In the genomic region with DNA sequence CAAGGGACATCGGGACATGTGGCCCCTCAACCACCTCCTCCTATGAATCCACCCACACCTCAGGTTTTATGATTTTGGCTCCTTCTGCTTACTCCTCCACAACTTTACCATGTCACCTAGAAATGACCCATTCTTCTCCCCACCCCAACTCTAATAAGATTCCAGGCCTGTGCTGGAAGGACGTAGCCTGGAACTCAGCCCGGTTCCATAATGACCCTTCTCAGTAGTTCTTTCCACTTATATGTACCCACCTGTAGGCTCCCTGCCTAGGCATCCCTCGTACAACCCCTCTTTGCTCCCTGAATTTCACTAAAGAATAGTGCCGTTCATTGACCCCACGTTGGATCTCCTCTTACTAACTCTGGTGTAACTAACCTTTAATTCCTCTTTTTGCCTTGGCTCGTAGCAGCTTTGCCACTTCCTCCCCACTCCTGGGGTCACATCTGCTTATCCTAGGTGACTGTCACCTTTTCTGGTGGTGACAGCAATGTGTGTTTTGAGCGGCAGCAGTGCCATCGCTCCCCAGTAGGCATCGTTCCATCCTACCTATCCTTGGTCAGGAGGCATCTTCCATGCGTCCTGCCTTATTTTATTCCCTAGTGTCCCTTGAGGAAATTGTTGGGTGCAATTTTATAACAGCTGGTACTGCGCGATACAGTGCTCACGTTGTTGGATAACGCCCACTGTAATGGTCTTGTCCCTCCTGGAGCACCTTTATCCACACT, we compare ENCODE assay signal across 7 mouse cellular contexts. TPM values are rescaled to one million over a fixed set of nuclear protein-coding genes. Genes with fewer than 3 reads are reported as not detected.
DNase-seq lines count a peak whose midpoint lies in the region; ATAC-seq and TF ChIP-seq lines count a peak whose summit lies in the region.

No protein-coding gene starts in this region.

- H3K9ac ChIP-seq in forebrain, embryonic 12.5 days, result peak overlapping the region; percentile 99

- H3K9me3 ChIP-seq in forebrain, embryonic 12.5 days, result no peaks in the 10 kb centered on the region
- H3K9me3 ChIP-seq in limb, embryonic 10.5 days (replicated peaks), result no peaks in the 10 kb centered on the region

- 57% methylated on average over 15 of the region's 15 CpGs for WGBS in forebrain, embryonic 12.5 days
- 55% methylated on average over 15 of the region's 15 CpGs for WGBS in limb, embryonic 10.5 days

- H3K4me2 ChIP-seq in forebrain, embryonic 12.5 days, result peak overlapping the region; percentile 90

- TF ChIP-seq CTCF in testis, adult 2 months (IDR thresholded peaks at IDR 0.05; ENCODE audit: control insufficient read depth, insufficient read depth, insufficient replicate concordance, low read depth, low read length), result no peak

- no peaks in the 10 kb centered on the region for H3K27me3 ChIP-seq in testis, adult 2 months (ENCODE audit: control insufficient read depth, insufficient read depth, low read length)
- H3K27me3 ChIP-seq in forebrain, embryonic 12.5 days, result no peaks in the 10 kb centered on the region
- no peaks in the 10 kb centered on the region for H3K27me3 ChIP-seq in limb, embryonic 10.5 days (ENCODE audit: low read depth, poor library complexity, severe bottlenecking)

- DNase-seq in testis, postnatal 14 days (ENCODE audit: low spot score), result no peak
- DNase-seq in limb, embryonic 10.5 days (ENCODE audit: low spot score), result no peak
- DNase-seq in naive thymus-derived CD4-positive, alpha-beta T cell, adult 2 months (ENCODE audit: low read depth), result peak; percentile 49
- no peak for DNase-seq in ovary, postnatal 14 days (ENCODE audit: low spot score)
- DNase-seq in frontal cortex, postnatal 10 days (ENCODE audit: low spot score in 2 of 2), result no peak

- no peak for TF ChIP-seq POLR2A in testis, adult 2 months (IDR thresholded peaks at IDR 0.05; ENCODE audit: control insufficient read depth, low read depth, low read length)

- peaks cover 3% of the 10 kb centered on the region for H3K36me3 ChIP-seq in testis, adult 2 months (ENCODE audit: control insufficient read depth, insufficient read depth, low read length)
- H3K36me3 ChIP-seq in forebrain, embryonic 12.5 days (replicated peaks), result peaks cover 40% of the 10 kb centered on the region
- H3K36me3 ChIP-seq in limb, embryonic 10.5 days, result peaks cover 44% of the 10 kb centered on the region

- H3K4me1 ChIP-seq in testis, adult 2 months (ENCODE audit: control insufficient read depth, insufficient read depth, low read length), result peaks cover 4% of the 10 kb centered on the region
- H3K4me1 ChIP-seq in forebrain, embryonic 12.5 days, result peaks cover 41% of the 10 kb centered on the region
- peaks cover 38% of the 10 kb centered on the region for H3K4me1 ChIP-seq in limb, embryonic 10.5 days

- no peak for ATAC-seq in forebrain, embryonic 12.5 days (ENCODE audit: low FRiP score)

- peak overlapping the region; percentile 67; the same call in 1 of the 2 replicates for H3K27ac ChIP-seq in testis, adult 2 months (ENCODE audit: control insufficient read depth, insufficient read depth, low read depth, low read length)
- H3K27ac ChIP-seq in forebrain, embryonic 12.5 days, result peak overlapping the region; percentile 98; the same call in 1 of the 2 replicates
- peak overlapping the region; percentile 99 for H3K27ac ChIP-seq in limb, embryonic 10.5 days

- H3K4me3 ChIP-seq in testis, adult 2 months (ENCODE audit: control insufficient read depth, low read depth, low read length), result peak overlapping the region; percentile 94
- peak overlapping the region; percentile 99 for H3K4me3 ChIP-seq in forebrain, embryonic 12.5 days (replicated peaks)
- H3K4me3 ChIP-seq in limb, embryonic 10.5 days, result peak overlapping the region; percentile 89

RNA-seq across cellular contexts. Expression of a gene that starts 1.0 kb away (rescaled TPM):
- 19.7 and 20.5 TPM in 2 replicates for polyA plus RNA-seq in testis, adult 2 months (2012; rRNA removed)
- polyA plus RNA-seq in forebrain, embryonic 12.5 days (2016; fragmentation: Nextera tagmentation; extraction: Ambion mirVana), result 17.4 and 19.3 TPM in 2 replicates
- 15.6 and 16.0 TPM in 2 replicates for polyA plus RNA-seq in limb, embryonic 10.5 days (2016; fragmentation: Nextera tagmentation; extraction: Ambion mirVana)

RNA-seq across cellular contexts. Expression of a gene that starts 10.0 kb away (rescaled TPM):
- 4.2 and 4.5 TPM in 2 replicates for polyA plus RNA-seq in testis, adult 2 months (2012; rRNA removed)
- 18.9 and 21.3 TPM in 2 replicates for polyA plus RNA-seq in forebrain, embryonic 12.5 days (2016; fragmentation: Nextera tagmentation; extraction: Ambion mirVana)
- polyA plus RNA-seq in limb, embryonic 10.5 days (2016; fragmentation: Nextera tagmentation; extraction: Ambion mirVana), result 0.41 and 0.56 TPM in 2 replicates

RNA-seq across cellular contexts. Expression of a gene that starts 56.8 kb away (rescaled TPM):
- polyA plus RNA-seq in testis, adult 2 months (2012; rRNA removed), result 0.12 and 0.24 TPM in 2 replicates
- polyA plus RNA-seq in forebrain, embryonic 12.5 days (2016; fragmentation: Nextera tagmentation; extraction: Ambion mirVana), result 1.7 and 1.8 TPM in 2 replicates
- polyA plus RNA-seq in limb, embryonic 10.5 days (2016; fragmentation: Nextera tagmentation; extraction: Ambion mirVana), result 2.8 and 3.1 TPM in 2 replicates

RNA-seq across cellular contexts. Expression of a gene that starts 59.6 kb away (rescaled TPM):
- polyA plus RNA-seq in testis, adult 2 months (2012; rRNA removed), result 6.2 TPM in 2 replicates
- polyA plus RNA-seq in forebrain, embryonic 12.5 days (2016; fragmentation: Nextera tagmentation; extraction: Ambion mirVana), result 22.1 and 28.5 TPM in 2 replicates
- polyA plus RNA-seq in limb, embryonic 10.5 days (2016; fragmentation: Nextera tagmentation; extraction: Ambion mirVana), result 15.4 and 17.5 TPM in 2 replicates
